21 mouse cellular contexts compared by ENCODE assay signal in genomic region chr1:58102494-58102893, GRCm38 (mm10). TPM values are rescaled to one million over a fixed set of nuclear protein-coding genes. Genes with fewer than 3 reads are reported as not detected.
"Had no signal": no experiment of that assay in that cellular context is flagged by ENCODE, and none has a peak within 500 bp of the region (broad histone marks: within the 10 kb centered on the region; RNA-seq: fewer than 3 reads in every experiment).

No protein-coding gene starts in this region.

- DNase-seq: kidney, adult 2 months; kidney, postnatal 25 days; liver, embryonic 13.5 days; lung, embryonic 14.5 days; lung, postnatal 10 days; lung, postnatal 4 days; midbrain, embryonic 14.5 days; right cerebral cortex, adult 18-20 months; right cerebral cortex, postnatal 14 days; right cerebral cortex, postnatal 4 days; thymus, postnatal 25 days had no signal

- H3K36me3 ChIP-seq: limb, embryonic 10.5 days; limb, embryonic 13.5 days; liver, embryonic 13.5 days; stomach, embryonic 15.5 days had no signal

- H3K27ac ChIP-seq: kidney, postnatal 0 days; layer of hippocampus, adult 2 months; limb, embryonic 10.5 days; limb, embryonic 13.5 days; liver, embryonic 13.5 days; stomach, embryonic 15.5 days had no signal

- H3K9ac ChIP-seq: limb, embryonic 13.5 days; liver, embryonic 13.5 days; lung, embryonic 14.5 days; stomach, embryonic 15.5 days had no signal

- H3K27me3 ChIP-seq: limb, embryonic 13.5 days; liver, embryonic 13.5 days; megakaryocyte, embryonic 14.5 days; stomach, embryonic 15.5 days had no signal

- H3K4me1 ChIP-seq: limb, embryonic 10.5 days; liver, embryonic 13.5 days; megakaryocyte, embryonic 14.5 days; stomach, embryonic 15.5 days had no signal

- H3K4me3 ChIP-seq: layer of hippocampus, adult 2 months; limb, embryonic 10.5 days; limb, embryonic 13.5 days; liver, embryonic 13.5 days; megakaryocyte, embryonic 14.5 days; stomach, embryonic 15.5 days had no signal

- H3K9me3 ChIP-seq: limb, embryonic 10.5 days; limb, embryonic 13.5 days; liver, embryonic 13.5 days; megakaryocyte, embryonic 14.5 days; stomach, embryonic 15.5 days had no signal

- ATAC-seq: intestine, postnatal 0 days had no signal

RNA-seq across cellular contexts. Expression of gene Aox3, which starts 10.4 kb away (rescaled TPM):
- total RNA-seq: midbrain, postnatal 0 days had no signal
- polyA plus RNA-seq: large intestine, adult 2 months; neural tube, embryonic 11.5 days had no signal
